Mouse (Mus musculus) bone marrow, adult 2 months (tissue): ENCODE data around the gene Crtc3.

Experiments used
- CTCF ChIP-seq: fragments of 200-500 bp; IDR thresholded peaks from 2 replicates; pipeline ENCODE4 v1.5.1; 2011; ENCODE audit warnings: low read length, control low read depth; ENCODE audit not compliant: control insufficient read depth, insufficient read depth
- POLR2A ChIP-seq: fragments of 200-500 bp; IDR thresholded peaks from 2 replicates; pipeline ENCODE4 v1.6.1; 2011; ENCODE audit warnings: low read depth, mild to moderate bottlenecking, control low read depth, low read length, borderline replicate concordance; ENCODE audit not compliant: control insufficient read depth

- TF ChIP-seq POLR2A (no peak), CTCF (no peak)
Measured at GRCm38 (mm10) chr7:80634741-80635140, 53.9 kb downstream of the Crtc3 start.
